ENCODE assay signal across 8 mouse cellular contexts in the genomic region with DNA sequence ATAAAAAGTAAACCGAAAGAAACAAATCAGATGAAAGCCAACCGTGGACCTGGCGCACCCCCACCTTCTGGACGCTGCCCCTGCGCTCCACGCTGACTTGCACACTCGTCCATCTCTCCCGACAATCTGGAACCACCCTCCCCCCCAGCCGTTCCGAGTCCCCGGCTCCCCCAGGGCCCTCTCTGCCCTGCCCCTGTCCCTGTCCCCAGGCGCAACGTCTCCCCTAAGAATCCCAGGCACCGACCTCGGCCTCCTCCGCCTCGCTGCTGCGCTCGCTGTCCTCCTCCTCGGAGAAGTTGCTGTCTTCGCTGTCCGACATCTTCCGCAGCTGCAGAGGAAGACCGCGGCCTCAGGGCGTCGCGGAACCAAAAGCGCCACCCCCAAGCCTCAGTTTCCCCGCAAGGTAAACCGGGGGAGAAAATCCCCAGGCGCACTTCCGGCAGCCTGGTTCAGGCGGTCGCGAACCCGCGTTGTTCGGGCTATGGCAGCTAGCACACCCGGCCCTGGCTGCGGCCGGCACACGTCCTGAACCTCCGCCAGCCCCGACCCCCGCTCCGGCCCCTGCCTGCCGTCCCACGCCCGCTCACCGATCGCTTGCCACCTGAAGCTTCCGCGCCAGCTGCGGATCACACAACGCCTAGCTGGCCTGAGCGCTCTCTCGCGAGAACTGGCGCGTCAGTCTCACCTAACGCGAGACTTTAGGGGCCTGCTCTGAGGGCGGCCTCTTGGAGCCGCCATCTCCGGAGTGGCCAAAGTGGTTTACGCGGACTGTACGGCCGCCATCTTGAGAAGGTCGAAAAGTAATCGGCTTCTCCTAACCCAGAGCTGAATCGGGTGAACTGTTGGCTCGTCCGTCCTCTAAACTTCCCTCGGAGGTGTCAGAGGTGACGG. TPM values are rescaled to one million over a fixed set of nuclear protein-coding genes. Genes with fewer than 3 reads are reported as not detected.
A peak's percentile ranks its signal among the peaks of the same experiment; 100 is the strongest.
DNase-seq lines count a peak whose midpoint lies in the region; ATAC-seq and TF ChIP-seq lines count a peak whose summit lies in the region.

A gene (minus strand): TSS at position 639 of the 891 bp plus-strand sequence.

- H3K9me3 ChIP-seq in ES-E14 (ENCODE audit: control insufficient read depth, insufficient read depth, low read depth, low read length), result no peaks in the 10 kb centered on the region
- H3K9me3 ChIP-seq in forebrain, embryonic 15.5 days, result no peaks in the 10 kb centered on the region

- under 1% methylated on average over 77 of the region's 77 CpGs for WGBS in forebrain, embryonic 15.5 days
- WGBS in lung, adult 2 months, result under 1% methylated on average over 77 of the region's 77 CpGs

- peaks cover 0 to 12% of the 10 kb centered on the region in 2 experiments; a peak in 3 of 4 replicates for H3K4me1 ChIP-seq in ES-E14 (ENCODE audit: control insufficient read depth in 2 of 2, insufficient read depth in 2 of 2, low read length in 2 of 2, poor library complexity in 1 of 2)
- peaks cover 27% of the 10 kb centered on the region for H3K4me1 ChIP-seq in forebrain, embryonic 15.5 days
- peaks cover 6% of the 10 kb centered on the region; the same call in 1 of the 2 replicates for H3K4me1 ChIP-seq in lung, adult 2 months (ENCODE audit: control insufficient read depth, insufficient read depth, low read length)

- DNase-seq in ES-E14 (ENCODE audit: low read depth, low spot score), result peak; percentile 98
- DNase-seq in cerebellum, adult 11-12 months, result peak; percentile 97
- peak; percentile 96 for DNase-seq in heart, postnatal 25 days (ENCODE audit: low spot score)
- peak; percentile 92 to 98 for DNase-seq in layer of hippocampus, adult 18-20 months (ENCODE audit: low spot score in 2 of 2)
- DNase-seq in lung, adult 2 months, result peak; percentile 97
- DNase-seq in thymus, adult 18-20 months, result peak; percentile 97 to 98

- ATAC-seq in forebrain, embryonic 15.5 days (replicated peaks), result peak; percentile 99
- peak; percentile 96 for ATAC-seq in neutrophil, adult 5-6 weeks (ENCODE audit: extremely low read depth, insufficient number of reproducible peaks, low FRiP score, poor library complexity, severe bottlenecking)

- H3K36me3 ChIP-seq in ES-E14 (ENCODE audit: control insufficient read depth, insufficient read depth, low read length, poor library complexity, severe bottlenecking), result peaks cover 10% of the 10 kb centered on the region; the same call in 1 of the 2 replicates
- H3K36me3 ChIP-seq in forebrain, embryonic 15.5 days, result no peaks in the 10 kb centered on the region; the same call in 1 of the 2 replicates

- TF ChIP-seq CTCF in lung, adult 2 months (IDR thresholded peaks at IDR 0.05; ENCODE audit: insufficient read depth, low read length), result no peak

- in situ Hi-C loops in ES-E14 (cut with MboI; ENCODE audit: low sequenced_read_pairs in 2 of 2, unreplicated experiment in 2 of 2), result no loop called here

- no peaks in the 10 kb centered on the region for H3K27me3 ChIP-seq in forebrain, embryonic 15.5 days

- peak within 1 kb of the TSS; percentile 71 to 87 for H3K4me3 ChIP-seq in ES-E14 (ENCODE audit: insufficient read depth in 1 of 2, low read depth in 1 of 2, low read length in 2 of 2, poor library complexity in 1 of 2, severe bottlenecking in 1 of 2)
- peak within 1 kb of the TSS; percentile 73 for H3K4me3 ChIP-seq in forebrain, embryonic 15.5 days
- peak within 1 kb of the TSS; percentile 98 for H3K4me3 ChIP-seq in lung, adult 2 months (replicated peaks; ENCODE audit: extremely low read depth, low read depth, low read length)

- H3K4me2 ChIP-seq in forebrain, embryonic 15.5 days (replicated peaks), result peak within 1 kb of the TSS; percentile 83

- TF ChIP-seq POLR2A in lung, adult 2 months (IDR thresholded peaks at IDR 0.05; ENCODE audit: borderline replicate concordance, extremely low read depth, low read depth, low read length), result peak; percentile 93

- peak within 1 kb of the TSS; percentile 98 for H3K9ac ChIP-seq in ES-E14 (ENCODE audit: insufficient read depth, low read depth, low read length, poor library complexity, severe bottlenecking)
- H3K9ac ChIP-seq in forebrain, embryonic 15.5 days (replicated peaks), result peak within 1 kb of the TSS; percentile 90

- intact Hi-C loops in heart, postnatal 25 days (cut with DNase I), result no loop called here

- peak within 1 kb of the TSS; percentile 95 for H3K27ac ChIP-seq in ES-E14 (ENCODE audit: insufficient read depth, low read depth, low read length, poor library complexity, severe bottlenecking)
- H3K27ac ChIP-seq in forebrain, embryonic 15.5 days (replicated peaks), result peak within 1 kb of the TSS; percentile 91

TF ChIP-seq in ES-E14, 5 proteins besides CTCF, POLR2A, EP300 and RAD21:
- TF ChIP-seq MAFK (IDR thresholded peaks at IDR 0.05; ENCODE audit: insufficient read depth, low read depth, low read length) (no peak), ZC3H11A (IDR thresholded peaks at IDR 0.05; ENCODE audit: borderline replicate concordance, low read depth, low read length) (no peak), ZNF384 (IDR thresholded peaks at IDR 0.05; ENCODE audit: low read depth, low read length) (no peak), HCFC1 (IDR thresholded peaks at IDR 0.05; ENCODE audit: borderline replicate concordance, insufficient read depth, low read length) (peak; percentile 90), CHD2 (IDR thresholded peaks at IDR 0.05; ENCODE audit: low read depth, low read length) (peak; percentile 99)

RNA-seq across cellular contexts. Expression of the gene that starts here (rescaled TPM):
- 83.7 and 87.8 TPM in 2 replicates for total RNA-seq in ES-E14 (2012; rRNA removed)
- polyA plus RNA-seq in forebrain, embryonic 15.5 days (2015; fragmentation: Nextera tagmentation; extraction: Ambion mirVana), result 104 and 107 TPM in 2 replicates
- total RNA-seq in heart, postnatal 25 days (2021), result 10 to 100 TPM; 52.8 to 52.9 TPM
- total RNA-seq in layer of hippocampus, adult 18-20 months (2021), result 100 to 1,000 TPM; 116 to 119 TPM
- 98.7 and 109 TPM in 2 replicates for polyA plus RNA-seq in lung, adult 2 months (2012; rRNA removed)
- total RNA-seq in neutrophil, adult 5-6 weeks (2017), result 118 and 126 TPM in 2 replicates

Comparison
In these comparisons a context has a peak if more than half of its experiments do, and no peak if none do; other contexts are left out.
1. Peak in every context shown above with its lines: DNase-seq, ATAC-seq, H3K4me3 ChIP-seq and H3K27ac ChIP-seq.